Mouse (Mus musculus) spleen, postnatal 10 days (tissue): ENCODE data around the gene Polg2.

Source experiments
- DNase-seq, 2 experiments: peaks; one replicate each; pipeline ENCODE4 v3.0.0; 2021 to 2022; ENCODE audit warnings: low spot score in 2 of 2

The Polg2 gene

GRCm38 (mm10) chr11:106788775-106789459, 9.6 kb upstream of the Polg2 start, which contains the start of the genes Ddx5 and Cep95:
Gene Ddx5 (minus strand): TSS chr11:106789185.
Gene Cep95 (plus strand): TSS chr11:106789252.
- DNase-seq, result peak; percentile 99 to 100

DNA sequence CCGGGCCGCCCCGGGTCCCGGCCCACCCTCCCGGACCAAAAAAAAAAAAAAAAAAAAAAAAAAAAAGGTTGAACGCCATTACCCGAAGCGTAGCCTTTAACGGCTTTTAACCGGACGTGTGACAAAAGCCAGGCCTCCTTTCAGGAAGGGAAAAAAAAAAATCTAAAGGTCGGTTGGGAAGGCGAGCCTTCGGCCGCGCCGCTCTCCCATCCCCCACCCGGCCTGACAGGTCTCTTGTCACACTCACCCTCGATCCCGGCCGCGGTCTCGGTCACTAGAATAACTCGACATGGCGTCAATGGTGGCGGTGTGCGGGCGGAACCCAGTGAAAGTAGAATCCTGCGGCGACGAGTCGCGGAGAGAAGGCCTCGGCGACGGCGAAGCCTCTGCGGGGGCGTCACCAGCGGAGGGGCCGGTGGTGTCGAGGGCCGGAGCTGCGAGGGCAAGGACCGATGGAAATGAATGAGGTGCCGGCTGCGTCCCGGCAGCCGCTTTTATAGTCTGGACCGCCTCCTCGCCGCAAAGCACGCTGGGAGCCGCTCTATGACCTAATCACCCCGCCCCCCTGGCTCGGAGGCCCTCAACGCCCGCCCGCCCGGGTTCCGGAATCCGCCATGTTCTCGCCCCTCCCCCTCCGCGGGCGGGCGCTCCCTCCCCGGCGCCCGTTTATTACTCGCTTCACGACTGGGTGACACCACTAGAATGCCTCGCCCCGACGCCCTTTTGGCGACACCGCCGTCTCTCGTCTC, 8.9 kb upstream of the Polg2 start:
- DNase-seq, result peak in 1 of 2 experiments; percentile 100

- peak; percentile 90 to 93 for DNase-seq
These were observed 8.0 kb upstream of the Polg2 start for GRCm38 (mm10) chr11:106787131-106788025.

DNA sequence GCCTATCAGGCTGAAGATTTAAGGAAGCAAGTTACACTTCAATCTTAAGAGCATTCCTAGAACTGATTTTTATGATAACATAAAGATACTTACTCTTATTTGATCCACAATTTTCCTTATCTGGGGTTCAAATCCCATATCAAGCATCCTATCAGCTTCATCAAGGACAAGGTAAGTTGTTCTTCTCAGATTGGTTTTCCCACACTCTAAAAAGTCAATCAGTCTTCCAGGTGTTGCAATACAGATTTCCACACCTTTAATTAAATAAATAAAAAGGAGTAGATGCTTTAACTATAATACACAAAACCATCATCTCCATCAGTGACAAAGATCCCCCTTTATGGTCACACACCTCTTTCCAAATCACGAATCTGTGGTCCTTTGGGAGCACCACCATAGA, 5.7 kb upstream of the Polg2 start:
- no peak for DNase-seq

- DNase-seq, result no peak
These were observed 5.1 kb upstream of the Polg2 start for GRCm38 (mm10) chr11:106784476-106784875.

DNA sequence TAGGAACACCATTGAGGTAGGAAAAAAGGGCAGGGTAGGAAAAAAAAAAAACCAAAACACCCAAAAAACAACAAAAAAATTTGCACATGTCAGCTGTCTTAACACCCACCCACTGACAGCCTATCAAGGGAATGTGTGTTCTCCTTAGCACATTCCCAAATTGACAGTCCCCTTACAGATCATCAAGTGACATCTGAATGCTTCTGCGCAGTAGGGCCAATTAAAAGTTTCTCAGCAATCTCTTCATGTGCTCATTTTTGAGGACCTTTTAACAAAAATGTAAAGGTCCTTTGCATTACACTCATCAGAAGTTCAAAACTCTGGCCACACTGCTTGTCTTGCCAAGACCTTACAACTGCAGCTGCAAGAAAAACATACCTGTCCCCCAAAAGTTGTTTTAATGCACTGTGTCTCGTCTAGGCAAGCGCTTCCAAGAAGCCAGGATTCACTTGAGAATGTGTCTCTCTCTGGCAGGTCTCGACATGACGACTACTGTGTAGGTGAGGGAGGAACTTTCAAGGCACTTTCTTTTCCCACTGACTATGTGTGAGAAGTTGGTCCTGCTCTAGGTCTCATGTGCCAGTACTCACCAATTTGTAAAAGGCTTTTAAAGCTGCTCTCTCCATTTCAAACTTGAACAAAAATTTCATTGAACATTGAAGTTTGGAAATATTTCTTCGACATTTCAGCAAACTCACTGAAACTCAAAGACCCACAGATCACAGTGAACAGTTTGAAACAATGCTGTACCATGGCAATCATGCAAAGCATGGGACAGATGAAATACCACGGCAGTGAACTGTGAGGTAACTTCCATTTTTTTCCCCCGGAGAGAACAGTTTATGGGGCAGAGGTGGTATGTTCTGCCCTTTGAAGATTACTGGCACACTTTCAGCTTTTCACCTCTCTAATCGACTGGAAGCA, 3.8 kb upstream of the Polg2 start:
- peak in 1 of 2 experiments; percentile 11 for DNase-seq

DNA sequence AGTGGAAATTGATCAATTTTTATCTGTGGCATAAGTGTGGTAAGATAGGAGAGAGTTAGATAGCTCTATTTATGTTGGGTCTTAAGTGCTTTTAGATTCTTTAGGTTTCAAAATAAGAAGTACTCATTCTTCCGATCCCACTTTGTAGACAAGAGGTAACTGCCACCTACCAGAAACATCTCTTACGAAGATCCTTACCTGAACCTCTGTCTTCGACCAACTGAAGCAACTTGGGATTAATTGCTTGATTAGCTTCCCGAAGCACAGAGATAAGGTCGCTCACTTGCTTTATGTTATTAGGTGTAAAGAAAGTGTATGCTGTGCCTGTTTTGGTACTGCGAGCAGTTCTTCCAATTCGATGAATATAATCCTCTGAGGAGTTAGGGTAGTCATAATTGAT, 2.9 kb upstream of the Polg2 start:
- DNase-seq, result peak in 1 of 2 experiments; percentile 7

- peak in 1 of 2 experiments; percentile 9 for DNase-seq
These were observed 1.4 kb upstream of the Polg2 start for GRCm38 (mm10) chr11:106780590-106781220.

DNA sequence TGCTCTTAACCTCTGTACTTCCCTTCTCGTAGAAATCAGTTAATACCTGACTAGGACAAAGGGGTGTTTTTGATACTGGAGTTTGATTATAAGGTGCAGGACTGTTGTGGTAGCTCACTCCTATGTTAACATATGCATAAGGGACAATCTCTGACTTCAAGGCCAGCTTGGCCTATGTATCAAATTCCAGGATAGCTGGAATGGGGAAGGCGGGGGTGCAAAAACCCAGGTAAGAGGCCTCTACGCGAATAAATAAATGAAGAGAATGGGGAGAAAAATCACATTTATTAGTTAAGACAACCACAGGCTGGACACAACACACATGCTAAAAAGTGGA, 720 bp upstream of the Polg2 start:
- no peak for DNase-seq

- no peak for DNase-seq
These were observed 549 bp downstream of the Polg2 start for GRCm38 (mm10) chr11:106778589-106779387.

- DNase-seq, result no peak
These were observed 1.2 kb downstream of the Polg2 start for GRCm38 (mm10) chr11:106778132-106778531.

- DNase-seq, result no peak
These were observed 1.9 kb downstream of the Polg2 start for GRCm38 (mm10) chr11:106777395-106777794.

- DNase-seq, result no peak
These were observed 2.4 kb downstream of the Polg2 start for GRCm38 (mm10) chr11:106776960-106777359.

GRCm38 (mm10) chr11:106773061-106773460, 6.3 kb downstream of the Polg2 start:
- DNase-seq, result peak in 1 of 2 experiments; percentile 8

DNA sequence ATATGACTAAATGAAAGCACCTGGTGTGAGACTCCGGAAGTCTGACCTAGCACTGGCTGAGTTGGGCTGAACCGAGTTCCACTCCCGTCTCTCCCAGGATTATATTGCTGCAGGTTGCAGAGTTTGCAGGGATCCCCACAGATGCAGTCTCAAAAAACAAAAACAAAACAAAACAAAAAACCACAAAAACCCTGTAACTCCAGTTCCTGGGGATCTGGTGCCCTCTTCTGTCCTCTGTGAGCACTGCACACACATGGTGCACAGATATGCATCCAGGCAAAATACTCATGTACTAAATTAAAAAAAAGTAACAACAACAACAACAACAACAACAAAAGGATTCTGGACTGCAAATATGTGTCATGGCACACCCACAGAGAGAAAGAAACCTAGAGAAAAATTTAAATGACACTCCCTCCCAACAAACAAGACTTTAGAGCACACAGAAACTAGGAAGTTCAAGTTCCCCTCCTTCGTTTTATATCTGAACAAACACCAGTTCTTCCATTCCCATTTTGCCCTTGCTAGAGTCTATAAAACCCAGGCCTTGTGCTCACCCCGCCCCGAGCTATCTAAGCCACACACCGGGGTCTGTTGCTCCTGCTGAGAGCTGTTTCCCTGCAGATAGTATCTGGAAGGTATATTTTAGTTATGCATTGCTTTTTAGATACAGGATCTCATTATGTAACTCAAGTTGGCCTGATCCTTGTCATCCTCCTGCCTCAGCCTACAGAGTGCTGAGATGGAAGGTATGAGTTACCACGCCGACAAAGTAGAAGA, 9.0 kb downstream of the Polg2 start:
- DNase-seq, result peak; percentile 32 to 73

- peak in 1 of 2 experiments; percentile 38 for DNase-seq
These were observed 11.8 kb downstream of the Polg2 start for GRCm38 (mm10) chr11:106767516-106767915.

GRCm38 (mm10) chr11:106766611-106767162, 12.7 kb downstream of the Polg2 start:
- DNase-seq, result no peak

GRCm38 (mm10) chr11:106762800-106763185, 16.5 kb downstream of the Polg2 start:
- DNase-seq, result no peak
